Mouse (Mus musculus) embryonic fibroblast, embryonic 13.5 days (primary cell): ENCODE data around the gene Ccdc110.

ENCODE experiments used
- CTCF ChIP-seq: IDR thresholded peaks from 2 replicates; pipeline ENCODE4 v1.5.1; 2011; ENCODE audit warnings: mild to moderate bottlenecking, control low read depth, low read length, moderate library complexity, borderline replicate concordance; ENCODE audit not compliant: insufficient read depth
- POLR2A ChIP-seq: IDR thresholded peaks from 2 replicates; pipeline ENCODE4 v1.6.1; 2011; ENCODE audit warnings: low read depth, mild to moderate bottlenecking, control low read depth, low read length, moderate library complexity

DNA sequence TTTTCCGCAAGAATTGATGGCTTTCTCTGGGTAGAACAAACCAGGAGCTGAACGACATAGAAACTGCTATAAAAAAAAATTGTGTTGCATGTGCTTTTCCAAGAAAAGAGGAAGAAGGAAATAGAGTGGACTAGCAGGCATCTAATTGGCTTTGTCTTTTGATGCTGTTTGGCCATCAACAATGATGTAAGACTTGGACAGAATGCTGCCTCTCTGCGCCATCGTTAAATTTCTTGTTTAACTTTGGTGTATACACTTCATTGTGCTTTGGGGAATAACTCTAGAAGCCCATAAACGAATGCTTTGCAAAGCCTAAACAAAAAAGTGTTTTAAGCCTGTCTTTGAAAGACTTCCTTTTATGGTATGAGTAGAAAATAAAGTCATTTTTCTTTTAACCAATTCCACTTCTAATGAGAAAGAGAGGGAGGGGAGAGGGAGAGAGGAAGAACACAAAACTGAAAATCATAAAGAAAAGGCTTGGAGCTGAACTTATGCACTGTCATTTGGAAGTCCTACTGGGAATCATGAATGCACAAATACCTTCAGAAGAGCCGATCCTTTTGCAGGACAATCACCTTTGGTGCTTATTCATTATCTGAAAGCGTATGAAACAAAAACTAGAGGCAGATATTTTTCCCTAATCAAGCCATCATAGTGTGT, 28.7 kb upstream of the Ccdc110 start:
- TF ChIP-seq CTCF (no peak), POLR2A (no peak)
